Mouse (Mus musculus) CH12.LX (cell line): ENCODE data around the gene Tnfrsf21.

ENCODE experiments used
- BHLHE40 ChIP-seq: IDR thresholded peaks from 2 replicates; pipeline ENCODE4 v1.6.1; 2011; ENCODE audit warnings: mild to moderate bottlenecking, low read depth, low read length, improper control_type of control experiment
- CTCF ChIP-seq, 2 experiments: IDR thresholded peaks in 1 of 2; conservative IDR thresholded peaks in 1 of 2; 2 replicates each; pipeline ENCODE4 v1.5.1; 2011 to 2012; ENCODE audit warnings: low read depth in 2 of 2, low read length in 2 of 2, improper control_type of control experiment in 1 of 2, inconsistent platforms in 1 of 2, mild to moderate bottlenecking in 1 of 2, moderate library complexity in 1 of 2

- TF ChIP-seq CTCF (conservative IDR thresholded peaks at IDR 0.05 in 1 of 2, IDR thresholded peaks at IDR 0.05 in 1 of 2; ENCODE audit: low read depth in 2 of 2, low read length in 2 of 2) (no peak), BHLHE40 (no peak)
These were observed 89.8 kb downstream of the Tnfrsf21 start for GRCm38 (mm10) chr17:43106108-43106507.
